Mouse (Mus musculus) inflammation-experienced regulatory T-cells, adult 16 weeks (primary cell): ENCODE measurements around the gene Usp50. TPM values are rescaled to one million over a fixed set of nuclear protein-coding genes. Genes with fewer than 3 reads are reported as not detected.

Experiments
- polyA plus RNA-seq: library from polyadenylated mRNA; unstranded; fragments of 100-300 nt; shearing (Covaris generic); gene quantifications from one replicate; pipeline ENCODE4 v1.2.1, GENCODE M21; 2017

Usp50 gene
- 4.4 TPM for polyA plus RNA-seq

GRCm38 (mm10) chr2:126783370-126783769, at the start of gene Usp50:
TSS of gene Usp50 (minus strand) at chr2:126783470.

GRCm38 (mm10) chr2:126706759-126707437, 76.4 kb downstream of the Usp50 start, which contains the start of gene Usp8:
TSS of gene Usp8 (plus strand) at chr2:126707328.

GRCm38 (mm10) chr2:126676122-126676515, 107.2 kb downstream of the Usp50 start, which contains the start of gene Gabpb1:
TSS of gene Gabpb1 (minus strand) at chr2:126676337.

Other genes with a start within 250 kb of the Usp50 start
- not detected for gene Slc27a2, start 231.1 kb downstream of the Usp50 start, polyA plus RNA-seq
- 1.00 TPM for gene Hdc, start 164.2 kb downstream of the Usp50 start, polyA plus RNA-seq
- gene Gabpb1, start 107.1 kb downstream of the Usp50 start, polyA plus RNA-seq = 86.9 TPM
- 72.8 TPM for gene Usp8, start 76.1 kb downstream of the Usp50 start, polyA plus RNA-seq
- gene Trpm7, start 92.8 kb upstream of the Usp50 start, polyA plus RNA-seq = 87.6 TPM
- 77.4 TPM for gene Sppl2a, start 149.8 kb upstream of the Usp50 start, polyA plus RNA-seq
- gene Ap4e1, start 225.2 kb upstream of the Usp50 start, polyA plus RNA-seq = 22.7 TPM